Mouse (Mus musculus): Measurements from ENCODE around the gene Fam171a1. TPM values are rescaled to one million over a fixed set of nuclear protein-coding genes. Genes with fewer than 3 reads are reported as not detected.

Gene Fam171a1
- polyA plus RNA-seq, 1 experiment = 52.3 TPM

DNA sequence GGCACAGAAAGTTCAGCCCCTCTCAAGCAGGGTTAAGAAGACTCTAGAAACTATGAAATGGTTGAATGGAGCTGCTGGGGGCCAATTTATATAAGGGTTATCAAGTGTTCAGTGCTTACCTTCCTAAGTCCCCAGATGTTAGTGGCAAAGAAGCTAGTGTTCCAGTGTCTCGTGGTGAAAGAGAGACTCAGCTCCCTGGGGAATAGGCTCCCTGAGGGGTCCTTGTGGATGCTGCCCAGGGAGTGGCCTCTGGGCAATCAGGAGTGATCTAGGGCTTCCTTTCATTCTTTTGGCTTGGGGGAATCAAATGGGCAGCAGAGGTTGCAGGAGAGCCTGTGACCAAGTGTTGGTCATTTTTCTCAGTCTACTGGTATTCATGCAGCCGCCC, 21.3 kb downstream of the Fam171a1 start:
- DNase-seq (ENCODE audit: extremely low spot score in 1 of 2, low spot score in 1 of 2) = no peak

DNA sequence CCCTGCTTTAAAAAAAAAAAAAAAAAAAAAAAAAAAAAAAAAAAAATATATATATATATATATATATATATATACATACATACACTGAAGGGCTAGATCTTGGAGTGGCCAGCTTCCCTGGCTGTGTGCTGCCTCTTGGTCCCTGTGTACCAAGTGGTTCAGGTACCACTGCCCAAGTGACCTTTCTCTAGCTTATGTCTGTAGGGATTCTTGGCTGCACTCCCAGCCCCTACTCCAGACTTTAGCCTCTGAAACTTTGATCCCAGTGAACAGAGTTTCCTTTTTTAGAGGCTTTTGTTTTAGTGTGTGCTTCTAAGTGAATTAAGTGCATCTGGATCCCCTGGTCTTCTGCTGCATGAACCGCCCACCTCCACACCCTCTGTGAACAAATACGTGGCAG, 24.3 kb downstream of the Fam171a1 start:
- DNase-seq (ENCODE audit: extremely low spot score in 1 of 2, low spot score in 1 of 2) = no peak

DNA sequence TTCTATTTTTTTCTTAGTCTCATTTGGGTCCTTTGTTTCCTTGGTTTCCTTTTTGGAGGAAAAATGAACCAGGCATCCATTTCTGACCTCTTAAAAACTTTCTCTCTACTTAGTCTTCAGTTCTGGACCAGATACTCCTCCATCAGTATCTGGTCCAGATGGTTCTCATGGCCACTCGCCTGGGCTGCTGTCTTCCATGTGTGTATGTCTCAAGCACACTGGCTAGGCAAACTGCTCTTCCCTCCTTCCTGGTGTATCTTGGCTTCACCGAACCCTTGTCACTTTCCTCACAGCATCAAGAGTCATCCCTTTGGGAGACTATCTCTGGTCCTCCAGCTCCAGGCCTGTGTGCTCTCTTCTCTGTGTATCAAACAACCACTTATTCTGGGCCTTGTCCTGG, 25.0 kb downstream of the Fam171a1 start:
- DNase-seq (ENCODE audit: extremely low spot score in 1 of 2, low spot score in 1 of 2) = no peak

DNA sequence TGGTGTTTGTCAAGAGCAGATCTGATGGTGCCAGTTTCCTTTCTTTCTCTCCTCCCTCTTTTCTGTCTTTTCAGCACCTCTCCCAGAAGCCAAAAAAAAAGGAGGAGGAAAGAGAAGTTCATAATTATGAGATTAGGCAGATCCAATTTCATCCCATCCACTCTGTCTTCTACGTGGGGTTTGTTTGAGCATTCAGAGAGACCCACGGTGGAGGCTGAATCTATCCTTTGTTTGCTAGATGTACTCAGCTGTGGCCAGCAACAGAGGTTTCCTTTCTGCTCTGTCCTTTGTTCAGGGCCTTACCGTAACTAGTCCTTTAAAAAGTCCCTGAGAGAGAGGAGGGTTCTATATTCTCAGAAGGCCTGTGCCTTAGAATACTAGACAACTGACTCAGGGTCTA, 25.6 kb downstream of the Fam171a1 start:
- no peak for DNase-seq (ENCODE audit: extremely low spot score in 1 of 2, low spot score in 1 of 2)

DNA sequence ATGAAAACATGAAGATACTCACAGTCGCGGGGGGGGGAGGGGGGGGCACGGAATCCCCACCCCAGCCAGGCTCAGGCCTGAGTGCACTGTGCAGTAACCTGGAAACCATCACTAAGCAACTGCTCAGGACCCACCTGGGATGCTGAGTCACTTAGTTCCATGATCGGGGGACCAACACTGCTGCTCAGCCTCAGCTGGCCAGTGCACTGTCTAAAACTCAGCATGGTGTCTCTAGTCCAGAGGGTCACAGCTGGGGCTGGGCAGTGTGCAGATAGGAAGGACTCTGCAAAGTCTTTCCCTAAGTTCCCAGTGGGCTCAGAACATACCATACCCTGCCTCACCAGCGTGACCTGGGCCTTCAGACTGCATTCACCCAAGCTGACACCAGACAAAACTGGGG, 26.6 kb downstream of the Fam171a1 start:
- no peak for DNase-seq (ENCODE audit: extremely low spot score in 1 of 2, low spot score in 1 of 2)

DNA sequence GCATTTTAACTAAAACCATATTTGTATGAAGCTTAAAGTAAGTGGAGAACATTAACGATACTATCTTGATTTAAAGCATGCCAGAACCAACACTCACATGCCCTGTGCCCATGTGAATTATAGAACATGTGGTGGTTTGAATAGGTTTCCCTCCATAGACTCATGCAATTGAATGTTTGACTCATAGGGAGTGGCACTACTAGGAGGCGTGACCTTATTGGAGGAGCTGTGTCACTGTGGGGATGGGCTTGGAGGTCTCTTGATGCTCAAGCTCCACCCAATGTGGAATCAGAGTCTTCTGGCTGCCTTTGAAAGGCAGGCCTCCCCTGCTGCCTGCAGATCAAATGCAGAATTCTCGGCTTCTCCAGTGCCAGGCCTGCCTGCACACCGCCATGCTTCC, 27.8 kb downstream of the Fam171a1 start:
- DNase-seq (ENCODE audit: extremely low spot score in 1 of 2, low spot score in 1 of 2) = no peak

DNA sequence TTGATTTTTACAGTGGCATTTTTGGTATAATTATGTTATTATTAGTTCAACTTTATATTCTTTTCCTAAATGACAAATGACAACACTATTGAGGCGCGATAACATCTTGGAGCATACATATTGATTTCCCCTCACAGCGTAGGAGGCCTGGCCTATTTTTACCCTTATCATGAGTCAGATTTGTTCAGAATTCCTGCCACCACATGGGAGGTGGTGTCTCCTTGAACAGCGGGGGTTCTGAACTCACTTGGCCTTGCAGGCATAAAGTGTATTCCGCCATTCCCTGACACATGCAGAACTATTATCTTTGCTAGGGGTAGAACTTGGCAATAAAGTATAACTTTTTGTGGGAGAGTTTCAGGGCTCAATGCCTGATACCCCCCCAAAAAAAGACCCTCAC, 30.3 kb downstream of the Fam171a1 start:
- peak in 1 of 2 experiments; percentile 63 for DNase-seq (ENCODE audit: extremely low spot score in 1 of 2, low spot score in 1 of 2)

DNA sequence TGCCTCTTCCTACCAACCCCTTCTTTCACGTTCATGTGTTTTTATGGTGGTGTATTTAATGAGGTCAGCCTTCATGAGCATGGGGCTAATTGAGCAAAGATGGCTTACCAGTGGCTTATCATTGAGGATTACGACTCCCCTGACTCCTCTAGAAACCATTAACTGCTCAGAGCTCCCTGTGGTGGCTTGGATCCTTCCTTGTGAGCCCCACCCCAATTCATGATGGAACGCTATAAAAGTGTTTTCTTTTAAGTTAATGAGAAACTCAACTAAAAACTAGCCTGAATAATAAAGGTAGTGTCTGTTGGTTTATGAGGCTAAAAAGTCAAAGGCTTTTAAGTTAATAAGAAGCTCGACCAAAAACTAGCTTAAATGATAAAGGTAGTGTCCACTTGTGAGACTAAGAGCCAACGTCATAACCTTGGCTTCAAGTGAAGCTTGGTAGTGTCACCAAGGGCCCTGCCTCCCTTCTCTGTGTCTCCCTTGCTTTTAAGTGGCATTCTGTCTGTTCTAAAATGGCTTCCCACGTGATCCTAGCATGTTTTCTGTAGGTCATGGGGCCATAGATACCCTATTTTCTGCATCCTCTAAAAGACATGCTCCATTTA, 33.6 kb downstream of the Fam171a1 start:
- no peak for DNase-seq (ENCODE audit: extremely low spot score in 1 of 2, low spot score in 1 of 2)

DNA sequence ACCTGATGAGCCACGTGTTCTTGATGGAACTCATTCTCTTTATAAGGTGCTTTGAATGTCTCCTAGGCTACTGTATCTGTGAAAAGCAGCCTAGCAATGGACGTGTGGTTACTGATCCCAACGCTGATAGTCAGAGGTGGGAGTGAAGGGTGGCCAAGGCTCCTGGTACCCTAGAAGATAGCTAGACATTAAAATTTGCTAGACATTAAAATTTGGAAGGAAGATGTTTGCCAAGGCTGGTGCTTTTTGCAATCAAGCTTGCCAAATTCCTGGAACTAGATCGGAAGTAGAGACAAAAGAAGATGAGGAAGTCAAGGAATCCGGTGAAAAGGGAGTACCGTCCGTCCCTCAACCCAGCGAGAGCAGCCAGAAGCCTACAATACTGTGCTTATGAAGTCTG, 34.7 kb downstream of the Fam171a1 start:
- no peak for DNase-seq (ENCODE audit: extremely low spot score in 1 of 2, low spot score in 1 of 2)

DNA sequence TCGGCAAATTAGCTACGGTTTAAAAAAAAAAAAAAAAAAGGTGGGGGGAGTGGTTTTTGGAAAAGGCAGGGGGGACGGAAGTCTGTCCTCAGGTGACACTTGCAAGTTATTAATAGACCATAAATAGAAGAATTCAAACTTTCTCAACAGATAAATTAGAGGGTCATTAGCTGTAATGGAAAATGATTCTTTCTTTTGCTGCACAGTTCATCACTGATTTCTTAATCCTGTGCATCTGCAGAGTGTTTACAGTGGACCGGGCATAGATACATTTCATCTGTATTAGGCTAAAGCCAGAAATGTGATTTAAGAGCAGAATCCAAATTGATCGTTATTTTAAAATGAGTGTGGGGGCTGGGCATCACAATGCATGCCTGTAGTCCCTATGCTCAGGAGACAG, 36.3 kb downstream of the Fam171a1 start:
- DNase-seq (ENCODE audit: extremely low spot score in 1 of 2, low spot score in 1 of 2) = no peak

DNA sequence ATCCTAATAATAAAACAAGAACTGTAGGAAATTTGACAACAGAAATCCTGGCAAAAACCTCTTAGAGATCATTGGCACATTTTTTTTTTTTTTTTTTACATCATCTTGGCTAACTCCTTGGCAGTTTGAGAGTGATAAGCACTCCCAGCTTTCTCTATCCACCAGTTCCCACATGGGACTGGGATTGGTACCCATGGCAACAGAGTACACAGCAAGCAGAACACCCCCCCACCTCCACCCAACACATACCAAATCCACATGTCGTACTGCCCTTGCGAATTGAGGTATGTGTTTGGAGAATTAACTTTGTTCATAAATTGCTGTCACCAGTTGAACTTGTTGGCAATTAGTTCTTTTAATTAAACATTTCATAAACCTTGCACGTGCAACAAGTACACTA, 37.3 kb downstream of the Fam171a1 start:
- DNase-seq (ENCODE audit: extremely low spot score in 1 of 2, low spot score in 1 of 2) = no peak

DNA sequence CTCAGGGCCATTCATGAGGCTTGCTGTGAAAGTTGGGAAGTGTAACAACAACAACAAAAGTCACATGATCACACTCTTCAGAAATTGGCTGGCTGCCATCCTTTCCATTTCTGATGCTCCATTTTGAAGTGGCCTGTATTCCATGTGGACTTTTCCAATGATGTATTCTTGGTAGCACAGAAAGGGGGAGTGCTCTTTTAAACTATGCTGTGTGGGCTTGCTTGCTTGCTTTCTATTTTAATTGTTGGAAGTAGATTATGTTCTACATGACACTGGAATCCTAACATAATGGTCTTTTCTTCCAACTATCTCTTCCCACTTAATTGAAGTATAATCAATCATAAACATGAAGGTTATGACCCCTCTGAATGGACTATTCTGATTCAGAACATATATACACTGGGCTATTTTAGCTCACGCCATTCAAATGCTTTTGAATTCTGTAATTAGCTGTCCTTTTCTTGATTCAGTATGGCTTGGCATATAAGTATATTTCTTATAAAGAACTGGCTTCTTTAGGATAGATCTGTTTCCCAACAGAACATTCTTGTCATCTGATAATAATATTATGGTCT, 40.2 kb downstream of the Fam171a1 start:
- DNase-seq (ENCODE audit: extremely low spot score in 1 of 2, low spot score in 1 of 2) = no peak

DNA sequence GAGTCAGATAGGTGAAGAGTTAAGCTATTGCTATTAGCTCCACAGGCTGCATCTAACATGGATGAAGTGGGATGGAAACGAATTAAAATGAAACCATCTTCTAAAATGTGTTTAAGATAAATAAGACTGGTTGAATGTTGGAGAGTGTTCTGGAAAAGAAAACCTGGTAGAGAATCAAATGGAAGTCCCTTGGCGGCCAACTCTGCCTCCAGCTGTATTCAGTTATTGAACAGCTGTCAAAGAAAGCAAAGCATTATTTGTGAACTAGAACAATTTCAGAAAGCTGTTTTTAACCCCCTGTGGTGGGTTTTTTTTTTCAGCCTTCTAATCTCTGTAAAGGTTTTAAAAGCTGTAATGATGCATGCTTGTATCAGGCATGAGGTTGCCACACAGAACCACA, 41.0 kb downstream of the Fam171a1 start:
- no peak for DNase-seq (ENCODE audit: extremely low spot score in 1 of 2, low spot score in 1 of 2)

DNA sequence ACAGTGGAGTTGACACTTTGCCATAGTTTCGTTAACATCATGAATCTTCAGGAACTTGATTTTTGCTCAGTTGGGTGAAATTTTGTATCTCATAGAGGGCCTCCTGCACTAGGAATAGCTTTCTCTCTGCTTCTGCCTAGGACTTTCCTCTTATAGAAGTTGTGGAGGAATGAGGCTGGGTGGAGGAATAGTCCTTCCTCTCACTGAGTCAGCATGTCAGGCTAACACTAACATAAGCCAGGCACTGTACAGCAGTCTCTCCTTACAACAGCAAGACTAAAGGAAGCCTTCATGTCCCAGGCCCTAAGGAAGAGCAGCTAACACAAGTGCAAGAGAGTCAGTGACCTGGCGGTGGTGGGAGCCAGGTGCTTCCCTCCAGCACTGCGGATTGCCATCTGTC, 43.0 kb downstream of the Fam171a1 start:
- peak in 1 of 2 experiments; percentile 64 for DNase-seq (ENCODE audit: extremely low spot score in 1 of 2, low spot score in 1 of 2)

DNA sequence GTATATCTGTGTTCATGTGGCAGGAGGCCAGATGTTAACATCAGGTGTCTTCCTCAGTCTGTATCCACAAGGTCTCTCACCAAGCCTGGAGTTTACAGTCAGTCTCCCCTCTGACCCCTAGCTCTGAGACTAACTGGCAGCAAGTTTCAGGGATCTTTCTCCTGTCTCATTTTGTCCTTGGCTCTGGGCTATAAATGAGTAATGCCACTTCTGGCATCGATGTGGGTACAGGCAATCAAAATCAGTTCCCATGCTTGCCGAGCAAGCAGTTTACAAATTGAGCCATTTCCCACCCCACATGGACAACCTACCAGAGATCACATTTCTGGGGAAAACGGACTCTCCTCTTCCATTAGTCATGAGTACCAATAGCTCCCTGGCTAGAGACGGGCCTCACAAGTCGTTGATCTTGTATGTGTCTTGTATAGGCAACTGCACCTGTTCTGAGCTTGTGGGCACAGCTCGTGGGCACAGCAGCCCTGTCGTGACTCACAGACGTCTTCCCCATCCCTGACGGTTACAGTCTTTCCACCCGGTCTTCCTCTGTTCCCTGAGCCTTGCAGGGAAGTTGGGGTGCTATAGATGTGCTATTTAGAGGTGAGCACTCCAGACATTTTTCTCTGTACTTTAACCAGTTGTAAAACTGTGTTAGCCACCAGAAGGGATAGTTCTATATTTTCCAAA, 43.8 kb downstream of the Fam171a1 start:
- no peak for DNase-seq (ENCODE audit: extremely low spot score in 1 of 2, low spot score in 1 of 2)

DNA sequence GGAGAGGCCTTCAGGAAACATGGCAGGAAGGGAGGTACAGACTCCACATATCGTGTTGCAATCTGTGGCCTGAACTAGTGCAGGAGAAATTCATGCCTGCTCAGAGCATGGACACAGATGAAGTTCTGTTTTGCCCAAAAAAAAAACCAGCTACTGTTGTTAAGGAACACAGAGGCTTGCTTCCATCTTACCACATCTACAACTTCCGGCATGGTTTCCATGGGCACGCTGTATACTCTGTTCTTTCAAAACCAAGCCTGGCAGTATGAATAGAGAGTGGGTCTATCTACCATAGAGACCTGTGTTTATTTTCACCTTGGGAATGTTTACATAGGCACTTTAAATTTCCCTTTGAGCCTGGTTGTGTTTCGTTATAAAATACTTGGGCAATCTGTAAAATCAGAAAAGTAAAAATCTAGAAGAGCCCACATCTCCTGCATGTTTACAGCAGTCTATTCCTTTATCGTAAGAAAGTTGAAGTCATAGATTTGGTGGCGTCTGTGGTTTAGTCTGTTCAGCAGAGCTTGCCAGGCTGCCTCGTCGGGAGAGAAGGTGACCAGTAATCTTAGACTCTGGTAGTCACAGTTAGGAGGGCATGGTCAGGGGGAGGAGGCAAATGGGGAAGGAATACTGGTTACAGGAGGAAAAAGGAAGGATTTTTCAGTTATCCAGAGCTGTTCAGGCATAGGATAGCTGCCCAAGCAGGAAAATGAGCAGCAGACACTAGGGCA, 44.8 kb downstream of the Fam171a1 start:
- no peak for DNase-seq (ENCODE audit: extremely low spot score in 1 of 2, low spot score in 1 of 2)

DNA sequence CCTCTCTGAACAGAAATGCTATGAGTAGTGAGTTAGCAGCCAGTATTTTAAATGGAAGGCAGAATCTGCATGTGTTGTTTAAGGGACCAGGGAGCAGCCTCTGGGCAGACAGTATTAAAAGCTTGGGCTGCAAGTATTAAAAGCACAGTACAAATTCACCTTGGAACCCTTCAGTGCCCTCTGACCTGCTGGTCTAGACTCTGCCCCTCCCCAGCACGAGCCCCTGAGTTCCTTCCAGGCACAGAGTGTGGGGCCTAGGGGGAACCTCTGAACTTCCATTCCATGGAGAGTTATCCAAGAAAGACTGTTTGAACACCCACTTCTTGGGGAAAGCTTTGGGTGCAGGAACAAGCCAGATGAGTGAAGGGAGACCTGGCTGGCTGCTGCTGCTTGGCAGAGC, 47.6 kb downstream of the Fam171a1 start:
- no peak for DNase-seq (ENCODE audit: extremely low spot score in 1 of 2, low spot score in 1 of 2)

DNA sequence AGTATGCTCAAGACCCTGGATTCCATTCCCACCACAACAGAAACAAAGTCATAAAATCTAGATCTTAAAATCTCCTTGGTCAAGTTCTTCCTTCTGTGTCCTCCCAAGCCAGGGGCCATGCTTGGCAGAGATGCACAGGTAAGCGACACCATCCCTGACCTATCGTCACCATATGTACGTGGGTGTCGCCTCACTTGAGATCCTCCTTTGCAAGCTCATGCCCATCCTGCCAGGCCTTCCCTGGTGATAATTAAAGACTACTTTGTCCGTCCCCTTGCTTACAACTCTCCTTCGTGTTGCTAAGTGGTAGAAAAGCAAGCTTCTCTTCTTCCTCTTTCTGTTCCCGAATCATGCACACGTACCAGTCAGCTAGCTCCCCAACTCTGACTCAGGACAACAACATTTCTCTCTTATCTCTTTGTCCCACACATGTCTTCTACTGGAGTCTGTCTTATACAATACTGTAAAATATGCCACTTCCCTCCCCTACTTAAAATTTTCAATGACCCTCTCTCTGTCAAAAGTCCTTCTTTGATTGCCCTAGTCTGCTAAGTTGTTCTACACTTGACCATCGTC, 49.6 kb downstream of the Fam171a1 start:
- no peak for DNase-seq (ENCODE audit: extremely low spot score in 1 of 2, low spot score in 1 of 2)

DNA sequence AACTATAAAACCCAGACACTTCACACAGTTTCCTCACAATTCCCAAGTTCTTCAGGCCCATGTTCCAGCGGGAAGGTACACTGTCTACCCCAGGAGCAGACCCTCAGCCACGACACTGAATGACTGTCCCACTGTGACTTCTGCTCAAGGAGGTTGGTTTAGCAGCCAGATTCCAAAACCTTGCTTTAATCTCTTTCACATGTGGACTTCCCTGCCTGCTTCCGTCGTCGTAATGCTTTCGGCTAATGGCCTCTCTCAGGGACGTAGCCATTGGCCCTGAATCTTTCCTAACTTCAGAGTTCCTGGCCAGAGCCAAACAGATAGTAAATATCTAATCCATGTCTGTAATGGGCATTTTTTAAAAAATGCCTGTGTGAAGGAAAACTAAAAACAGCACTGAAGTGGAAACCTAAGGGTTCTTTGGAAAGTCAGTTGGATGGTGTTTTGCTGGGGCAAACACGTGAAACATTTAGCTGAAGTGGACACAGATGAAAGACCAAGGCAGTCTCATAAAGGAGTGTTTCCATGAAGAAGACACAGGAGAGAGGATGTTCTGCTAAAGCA, 51.1 kb downstream of the Fam171a1 start:
- no peak for DNase-seq (ENCODE audit: extremely low spot score in 1 of 2, low spot score in 1 of 2)

DNA sequence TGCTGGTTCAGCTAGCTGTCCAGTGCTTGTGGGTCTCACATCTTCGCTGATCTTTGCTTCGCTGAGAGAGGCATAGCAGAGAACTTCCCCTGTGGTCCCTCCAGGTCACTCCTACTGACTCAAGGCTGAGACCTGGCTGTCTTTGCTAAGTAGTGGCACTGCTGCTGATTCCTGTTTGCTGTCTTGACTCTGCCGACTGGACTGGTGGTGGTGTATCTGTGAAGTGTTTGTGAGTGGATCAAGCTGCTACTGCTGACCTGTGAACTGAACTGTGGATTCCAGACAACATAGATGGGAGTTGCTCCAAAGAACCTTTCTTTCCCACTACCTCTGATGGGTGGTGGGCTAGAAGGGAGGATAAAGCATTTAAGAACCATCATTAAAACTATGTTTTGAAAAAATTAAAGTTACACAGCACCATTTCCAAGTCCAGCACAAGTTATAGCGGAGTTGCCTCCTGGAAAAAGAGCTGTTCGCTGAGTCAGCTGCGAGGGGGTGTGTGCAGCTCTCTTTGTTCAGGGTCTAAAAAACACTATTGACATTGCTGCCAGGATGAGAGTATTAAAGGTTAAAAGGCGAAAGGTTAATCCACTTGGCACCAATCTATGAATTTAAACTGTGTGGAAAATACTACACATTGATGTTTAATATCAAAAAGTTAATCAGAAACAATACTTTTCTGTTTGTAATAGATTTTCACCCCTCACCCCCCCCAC, 52.0 kb downstream of the Fam171a1 start:
- no peak for DNase-seq (ENCODE audit: extremely low spot score in 1 of 2, low spot score in 1 of 2)

Measured in frontal cortex, adult 2 months (tissue).